Mouse (Mus musculus) embryonic facial prominence, embryonic 11.5 days (tissue): Measurements from ENCODE around the gene Slc48a1. TPM values are rescaled to one million over a fixed set of nuclear protein-coding genes. Genes with fewer than 3 reads are reported as not detected.

ENCODE experiments used
- ATAC-seq: fragments of 200-750 bp; cut with Nextera tagmentation; replicated peaks from 2 replicates; pipeline ENCODE4 v1.8.0; 2017; ENCODE audit warnings: low read depth; ENCODE audit not compliant: insufficient number of reproducible peaks, low FRiP score, low TSS enrichment
- DNase-seq: peaks from one replicate; pipeline ENCODE4 v3.0.0-alpha.2; 2015; ENCODE audit warnings: low spot score
- H3K27ac ChIP-seq: fragments of 300-500 bp; sonication (generic); replicated peaks from 2 replicates; pipeline ENCODE4 v1.5.1; 2014; ENCODE audit warnings: mild to moderate bottlenecking, low read depth, low read length, control low read depth
- H3K27me3 ChIP-seq: fragments of 300-500 bp; sonication (generic); 2 replicates; pipeline ENCODE4 v1.6.1; 2014; ENCODE audit warnings: mild to moderate bottlenecking, low read length, moderate library complexity, mixed read lengths; ENCODE audit not compliant: control insufficient read depth, insufficient read depth
- H3K36me3 ChIP-seq: fragments of 300-500 bp; sonication (generic); replicated peaks from 2 replicates; pipeline ENCODE4 v1.6.1; 2014; ENCODE audit warnings: low read depth, mild to moderate bottlenecking, low read length, moderate library complexity, mixed read lengths; ENCODE audit not compliant: control insufficient read depth, insufficient read depth
- H3K4me1 ChIP-seq: fragments of 300-500 bp; sonication (generic); 2 replicates; pipeline ENCODE4 v1.6.1; 2014; ENCODE audit warnings: low read length, mixed read lengths; ENCODE audit not compliant: control insufficient read depth, insufficient read depth
- H3K4me2 ChIP-seq: fragments of 300-500 bp; sonication (generic); 2 replicates; pipeline ENCODE4 v1.6.1; 2014; ENCODE audit warnings: low read depth, mild to moderate bottlenecking, control low read depth, low read length, moderate library complexity
- H3K4me3 ChIP-seq: fragments of 300-500 bp; sonication (generic); 2 replicates; pipeline ENCODE4 v1.5.1; 2014; ENCODE audit warnings: low read depth, low read length, control low read depth
- H3K9ac ChIP-seq: fragments of 300-500 bp; sonication (generic); replicated peaks from 2 replicates; pipeline ENCODE4 v1.6.1; 2014; ENCODE audit warnings: mild to moderate bottlenecking, control low read depth, low read length
- H3K9me3 ChIP-seq: fragments of 300-500 bp; sonication (generic); replicated peaks from 2 replicates; pipeline ENCODE4 v1.6.1; 2016; ENCODE audit warnings: mild to moderate bottlenecking, low read length, inconsistent platforms, mixed read lengths; ENCODE audit not compliant: control insufficient read depth
- WGBS: fragments of 180-500 bp; shearing (Covaris S2); extraction: QIAGEN DNeasy Blood & Tissue Kit; methylation state at CpG from one replicate; pipeline ENCODE4 v1.1.7; 2014; 5-methylcytosine and 5-hydroxymethylcytosine counted together
- polyA plus RNA-seq: library from polyadenylated mRNA; unstranded; fragments of >200 nt; fragmentation: Nextera tagmentation; extraction: Ambion mirVana; gene quantifications from 2 replicates; pipeline ENCODE4 v1.2.1, GENCODE M21; 2014

Gene Slc48a1
- polyA plus RNA-seq, 1 experiment from 2014 or later = 18.9 TPM

DNA sequence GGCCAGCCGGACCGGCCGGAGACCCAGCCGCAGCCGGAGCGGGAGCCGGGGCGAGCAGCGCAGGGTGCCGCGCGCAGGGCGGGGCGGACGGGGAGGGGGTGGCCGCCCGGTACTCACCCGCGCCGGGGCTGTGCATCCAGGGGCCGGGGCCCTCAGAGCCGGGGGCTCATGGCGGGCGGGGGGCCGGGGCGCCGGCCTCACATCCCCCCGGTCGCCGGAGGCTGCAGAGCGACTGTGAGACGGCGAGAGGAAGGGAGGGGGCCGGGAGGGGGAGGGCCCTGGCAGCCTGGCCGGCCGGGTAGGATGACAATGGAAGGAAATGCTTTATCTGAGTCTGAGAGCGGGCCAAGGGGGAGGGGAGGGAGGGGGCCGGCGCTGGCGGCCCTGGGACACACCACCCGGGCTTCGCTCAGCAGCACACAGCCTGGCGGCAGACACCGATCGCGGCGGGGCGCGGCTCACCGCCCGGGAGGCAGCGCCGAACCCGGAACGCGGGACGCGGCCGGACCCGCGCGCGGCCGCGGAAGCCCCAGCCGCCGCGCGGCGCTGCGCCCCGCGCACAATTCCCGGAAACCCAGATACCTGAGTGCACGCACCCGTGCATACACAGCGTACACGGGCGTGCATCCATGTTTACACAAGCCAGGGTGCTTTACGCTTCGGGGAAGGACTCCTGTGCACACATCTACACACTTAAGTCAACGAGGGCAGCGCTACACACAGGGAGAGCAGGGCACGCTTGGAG is 53.1 kb downstream of the Slc48a1 start:
- Histone ChIP-seq H3K9me3 (no peaks in the 10 kb centered on the region), H3K4me1 (peaks cover 7% of the 10 kb centered on the region), H3K27me3 (no peaks in the 10 kb centered on the region), H3K9ac (peak overlapping the region; percentile 99), H3K27ac (peak overlapping the region; percentile 91), H3K4me2 (peak overlapping the region; percentile 79), H3K36me3 (no peaks in the 10 kb centered on the region), H3K4me3 (peak overlapping the region; percentile 96)
- under 1% methylated on average over 50 of the region's 84 CpGs for WGBS
- ATAC-seq = peak; percentile 82
- DNase-seq = peak; percentile 82

DNA sequence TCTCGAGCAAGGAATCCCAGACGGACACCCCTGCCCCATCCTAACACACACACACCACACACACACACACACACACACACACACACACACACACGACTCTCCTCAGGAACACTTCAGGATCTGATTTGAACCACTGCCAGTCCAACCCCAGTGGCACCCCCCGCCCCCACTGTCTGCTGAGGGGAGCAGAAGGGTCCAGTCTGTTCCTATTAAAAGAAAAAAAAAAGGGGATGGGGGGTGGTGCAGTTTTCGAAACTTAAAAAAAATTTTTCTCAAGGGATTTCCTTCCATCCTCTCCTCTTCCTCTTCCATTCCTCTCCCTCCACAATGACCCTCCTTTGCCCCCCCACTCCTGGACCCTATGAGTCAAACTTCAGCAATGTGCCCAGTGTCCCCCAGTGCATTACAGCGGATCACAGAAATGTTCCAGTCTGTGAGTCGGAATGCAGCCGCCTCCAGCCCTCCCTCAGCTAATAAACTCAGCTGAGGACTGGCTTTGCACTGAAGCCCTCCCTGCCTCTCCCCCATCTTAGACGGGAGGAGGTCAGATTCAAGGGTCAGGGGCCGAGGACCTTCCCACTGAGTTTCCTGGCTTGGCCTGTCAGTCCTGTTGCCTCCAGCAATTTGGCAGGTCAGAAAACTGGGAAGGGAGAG is 53.8 kb downstream of the Slc48a1 start:
- WGBS = 2% methylated on average over 10 of the region's 10 CpGs
- DNase-seq = peak; percentile 35
- Histone ChIP-seq H3K27me3 (no peaks in the 10 kb centered on the region), H3K4me3 (peak overlapping the region; percentile 96), H3K4me1 (peaks cover 5% of the 10 kb centered on the region), H3K36me3 (no peaks in the 10 kb centered on the region), H3K9ac (peak overlapping the region; percentile 99), H3K9me3 (no peaks in the 10 kb centered on the region), H3K4me2 (peak overlapping the region; percentile 79), H3K27ac (peak overlapping the region; percentile 91)
- no peak for ATAC-seq

DNA sequence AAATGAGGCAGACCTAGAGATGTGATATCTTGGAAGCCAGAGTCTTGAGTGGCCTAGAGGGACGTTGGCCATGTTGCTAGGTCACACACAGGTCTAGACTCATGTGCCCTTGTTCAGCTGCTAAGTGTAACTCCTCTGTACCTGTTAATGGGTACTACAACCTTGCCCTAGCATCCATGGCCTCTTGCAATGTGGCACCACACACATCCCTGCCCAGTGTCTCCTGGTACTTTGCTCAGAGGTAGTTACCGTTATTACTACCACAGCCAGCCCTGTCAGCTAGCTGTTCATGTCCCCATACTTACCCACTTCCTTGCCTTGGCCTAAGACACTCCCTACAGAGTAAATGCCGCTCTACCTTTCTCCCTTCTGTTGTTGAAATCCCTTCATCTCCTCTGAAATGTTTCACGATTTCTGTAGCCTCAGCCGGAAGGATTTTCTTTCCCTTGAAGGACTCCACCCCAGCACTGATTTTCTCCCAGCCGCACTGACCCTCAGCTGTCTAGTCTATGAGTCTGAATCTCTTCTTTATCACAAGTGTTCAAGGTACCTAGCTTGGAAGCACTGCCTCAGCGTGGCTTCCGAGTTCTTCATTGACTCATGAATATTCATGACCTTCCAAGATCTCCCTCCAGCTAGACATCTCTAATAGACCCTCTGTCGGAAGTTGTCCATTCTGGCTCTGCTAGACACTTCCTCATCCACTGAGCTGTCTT is 54.6 kb downstream of the Slc48a1 start:
- H3K27ac ChIP-seq = no peak overlapping the region
- WGBS = 47% methylated on average over 9 of the region's 9 CpGs
- H3K4me1 ChIP-seq = peaks cover 5% of the 10 kb centered on the region
- H3K9ac ChIP-seq = no peak overlapping the region
- ATAC-seq (no peak), DNase-seq (no peak)
- H3K9me3 ChIP-seq = no peaks in the 10 kb centered on the region
- no peaks in the 10 kb centered on the region for H3K36me3 ChIP-seq
- H3K4me3 ChIP-seq = no peak overlapping the region
- no peak overlapping the region for H3K4me2 ChIP-seq
- no peaks in the 10 kb centered on the region for H3K27me3 ChIP-seq

DNA sequence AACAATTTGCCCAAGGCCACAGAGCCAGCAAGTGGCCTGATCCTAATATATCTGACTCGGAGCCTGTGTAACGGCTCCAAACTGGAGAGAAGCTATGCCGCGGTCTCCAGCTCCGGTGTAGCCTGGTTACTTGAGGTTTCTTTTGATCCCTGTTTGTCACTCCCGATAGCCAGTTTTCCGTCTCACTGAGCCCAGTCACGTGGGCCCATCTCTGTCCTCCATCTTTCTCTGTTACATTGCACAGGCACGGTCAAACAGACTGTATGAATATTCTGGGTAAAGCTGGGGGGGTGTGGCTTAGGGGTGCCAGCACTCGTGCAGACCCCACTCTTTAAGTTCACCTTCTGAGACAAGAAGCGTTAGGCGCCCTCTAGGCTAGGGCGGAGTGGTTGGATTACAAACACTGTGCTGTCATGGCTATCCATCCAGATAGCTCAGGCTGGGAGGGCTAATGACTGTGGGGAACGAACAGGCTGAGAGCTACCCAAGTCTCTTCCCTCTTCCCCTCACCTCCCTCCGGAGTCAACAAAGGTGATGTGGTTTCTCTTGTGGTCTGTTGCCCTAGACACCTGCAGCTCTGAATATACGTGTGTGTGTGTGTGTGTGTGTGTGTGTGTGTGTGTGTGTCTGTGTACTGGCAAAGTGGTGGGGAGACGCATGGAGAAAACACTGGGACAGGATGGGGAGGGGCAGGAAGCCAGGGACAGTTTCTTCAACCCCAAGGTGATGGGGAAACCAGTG is 58.0 kb downstream of the Slc48a1 start:
- 53% methylated on average over 17 of the region's 17 CpGs for WGBS
- no peaks in the 10 kb centered on the region for H3K27me3 ChIP-seq
- no peak overlapping the region for H3K4me3 ChIP-seq
- H3K9ac ChIP-seq = no peak overlapping the region
- DNase-seq (no peak), ATAC-seq (no peak)
- no peak overlapping the region for H3K27ac ChIP-seq
- no peaks in the 10 kb centered on the region for H3K9me3 ChIP-seq
- peaks cover 6% of the 10 kb centered on the region for H3K4me1 ChIP-seq
- no peak overlapping the region for H3K4me2 ChIP-seq
- H3K36me3 ChIP-seq = no peaks in the 10 kb centered on the region

DNA sequence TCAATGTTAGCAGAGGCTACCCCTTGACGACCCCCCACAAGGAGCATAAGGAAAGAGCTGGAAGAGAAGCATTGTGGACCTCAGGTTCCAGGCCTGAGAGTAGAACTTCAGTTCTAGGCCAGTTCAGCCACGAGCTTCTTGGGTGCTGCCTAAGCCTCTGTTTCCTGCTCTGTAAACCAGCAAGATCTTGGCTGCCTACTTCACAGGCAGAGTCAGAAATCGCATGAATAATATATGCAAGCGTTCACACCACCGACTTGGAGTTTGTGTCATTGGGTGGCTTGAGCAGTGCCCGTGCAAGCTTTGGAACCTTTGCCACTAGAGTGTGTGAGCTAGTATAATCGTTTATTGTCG is 58.6 kb downstream of the Slc48a1 start:
- Histone ChIP-seq H3K4me3 (no peak overlapping the region), H3K36me3 (no peaks in the 10 kb centered on the region), H3K4me2 (no peak overlapping the region), H3K27ac (no peak overlapping the region), H3K27me3 (no peaks in the 10 kb centered on the region), H3K9ac (no peak overlapping the region), H3K9me3 (no peaks in the 10 kb centered on the region), H3K4me1 (peaks cover 6% of the 10 kb centered on the region)
- ATAC-seq = no peak
- WGBS = 69% methylated on average over 8 of the region's 8 CpGs
- no peak for DNase-seq

DNA sequence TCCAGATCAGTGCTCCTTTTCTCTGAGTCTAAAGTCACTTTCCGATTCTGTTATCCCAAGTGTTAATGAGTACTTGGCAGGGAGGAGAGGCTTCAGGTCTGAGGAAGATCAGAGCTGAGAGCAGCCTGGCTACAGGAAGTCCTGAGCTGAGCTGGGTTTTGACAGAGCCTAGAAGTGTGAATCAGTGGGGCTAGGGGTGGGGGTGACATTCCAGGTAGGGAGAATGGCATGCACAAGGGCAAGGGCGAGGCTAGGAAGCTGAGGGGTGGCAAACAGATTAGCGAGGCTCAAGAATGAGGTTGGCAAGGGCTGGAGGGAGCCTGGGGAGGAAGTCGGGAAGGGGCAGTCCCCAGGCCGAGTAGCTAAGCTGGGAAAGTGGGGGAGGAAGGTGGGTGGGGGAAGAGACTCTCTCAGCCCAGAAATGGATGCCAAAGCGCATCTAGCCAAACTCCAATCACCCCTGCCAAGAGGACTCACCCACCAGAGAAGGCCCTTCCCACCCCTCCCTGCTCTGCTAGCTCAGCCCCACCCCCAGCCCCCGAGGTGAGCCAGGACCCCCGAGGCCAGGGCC is 59.3 kb downstream of the Slc48a1 start:
- Histone ChIP-seq H3K4me1 (peaks cover 4% of the 10 kb centered on the region; the same call in 1 of the 2 replicates), H3K4me2 (no peak overlapping the region), H3K9ac (no peak overlapping the region), H3K27ac (no peak overlapping the region), H3K4me3 (no peak overlapping the region), H3K9me3 (no peaks in the 10 kb centered on the region), H3K27me3 (no peaks in the 10 kb centered on the region), H3K36me3 (no peaks in the 10 kb centered on the region)
- WGBS = 25% methylated on average over 8 of the region's 8 CpGs
- DNase-seq (no peak), ATAC-seq (no peak)

DNA sequence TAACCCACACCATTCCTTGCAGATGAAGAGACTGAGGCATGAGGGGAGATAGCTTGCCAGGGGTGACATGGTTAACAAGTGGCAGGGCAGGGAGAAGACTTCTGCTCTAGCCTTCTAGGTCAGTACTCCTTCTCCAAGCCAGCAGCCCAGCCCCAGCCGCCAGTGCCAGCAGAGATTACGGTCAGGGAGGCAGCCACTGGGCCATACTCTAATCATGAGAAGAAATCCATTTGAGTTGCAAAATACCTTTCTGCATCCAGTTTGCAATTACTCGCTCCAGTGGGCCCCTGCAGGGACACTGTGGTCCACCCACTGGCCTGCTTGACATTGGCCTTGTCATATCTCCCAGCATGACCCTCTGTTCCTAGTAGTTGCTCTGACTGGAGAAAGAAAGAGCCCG is 60.1 kb downstream of the Slc48a1 start:
- DNase-seq (no peak), ATAC-seq (no peak)
- Histone ChIP-seq H3K4me2 (no peak overlapping the region), H3K4me1 (peaks cover 4% of the 10 kb centered on the region; the same call in 1 of the 2 replicates), H3K9ac (no peak overlapping the region), H3K36me3 (no peaks in the 10 kb centered on the region), H3K27ac (no peak overlapping the region), H3K9me3 (no peaks in the 10 kb centered on the region), H3K27me3 (no peaks in the 10 kb centered on the region), H3K4me3 (no peak overlapping the region)
- WGBS = 79% methylated on average over 4 of the region's 4 CpGs
